Mouse (Mus musculus): ENCODE data around the gene Gstp1.

DNA sequence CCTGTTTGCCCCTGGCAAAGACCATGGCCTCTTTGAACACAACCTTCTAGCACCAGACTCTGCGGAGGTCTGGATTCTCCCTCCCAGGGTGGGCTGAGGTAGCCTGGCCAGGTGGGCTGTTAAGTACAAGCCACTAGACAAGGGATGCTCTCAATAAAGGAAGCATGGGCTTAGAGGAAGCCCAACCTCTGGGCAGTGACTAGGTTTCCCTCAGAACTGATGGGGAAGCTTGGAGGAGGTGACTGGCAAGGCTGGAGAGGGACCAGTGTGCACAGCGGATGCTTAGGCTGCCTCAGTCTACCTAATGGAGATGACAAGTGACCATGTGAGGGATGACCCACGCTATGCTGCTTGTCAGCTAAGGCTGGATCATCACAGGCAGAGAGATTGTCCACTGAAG lies 45.8 kb downstream of the Gstp1 start:
- no peak for TF ChIP-seq CTCF (IDR thresholded peaks at IDR 0.05; ENCODE audit: borderline replicate concordance, insufficient read depth, low read length)
- TF ChIP-seq POLR2A (IDR thresholded peaks at IDR 0.05; ENCODE audit: low read depth, low read length) = no peak
